Mouse (Mus musculus) erythroblast, adult 5-6 weeks (primary cell): ENCODE data around the gene Rem1. TPM values are rescaled to one million over a fixed set of nuclear protein-coding genes. Genes with fewer than 3 reads are reported as not detected.

ENCODE experiments used
- ATAC-seq: replicated peaks from 2 replicates; pipeline ENCODE4 v1.8.0; 2016; ENCODE audit warnings: moderate number of reproducible peaks, mild to moderate bottlenecking, moderate TSS enrichment, inconsistent platforms; ENCODE audit not compliant: poor library complexity, low FRiP score, severe bottlenecking
- total RNA-seq, 2 experiments: library from RNA; stranded (forward) in 1 of 2; stranded (reverse) in 1 of 2; fragments of 150-400 nt in 1 of 2; fragments of 200-764, 138-1000 nt in 1 of 2; gene quantifications; 2 replicates each; pipeline versions ENCODE4 v1.2.3 to v1.2.4; 2015 to 2017; ENCODE audit warnings: low replicate concordance in 2 of 2

Rem1 gene
- total RNA-seq (2015; ENCODE audit: low replicate concordance) (0.77 TPM in 1 of 2 replicates, not detected in the other), total RNA-seq (2017; ENCODE audit: low replicate concordance) (0.60 TPM in 1 of 2 replicates, not detected in the other)

GRCm38 (mm10) chr2:152626774-152627591 lies at the start of gene Rem1:
Rem1 (plus strand) TSS chr2:152626951.
- ATAC-seq: no peak

- ATAC-seq: no peak
These were observed 46.6 kb upstream of the Rem1 start, which contains the start of gene Defb19 for GRCm38 (mm10) chr2:152580107-152580506. Defb19 (minus strand) TSS chr2:152580312.

DNA sequence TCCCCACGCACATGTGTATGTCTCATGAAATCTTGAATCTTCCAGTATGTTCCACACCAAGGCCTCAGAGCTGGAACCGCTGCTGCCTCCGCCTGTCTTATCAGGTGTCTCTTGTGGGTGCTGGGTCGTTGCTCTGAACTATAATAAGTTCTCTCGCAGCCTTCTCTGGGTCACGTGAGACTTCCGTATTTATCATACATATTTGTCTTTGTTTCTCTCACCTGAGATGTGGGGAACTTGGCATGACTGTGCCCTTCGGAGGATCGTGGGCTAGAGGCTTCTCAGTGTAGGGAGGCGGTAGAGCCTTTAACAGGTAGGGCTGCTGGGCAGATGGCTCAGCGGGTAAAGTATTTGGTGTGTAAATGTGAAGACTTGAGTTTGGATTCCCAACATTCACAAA lies 46.1 kb upstream of the Rem1 start:
- ATAC-seq: no peak

GRCm38 (mm10) chr2:152586926-152587560 lies 39.7 kb upstream of the Rem1 start:
- no peak for ATAC-seq

GRCm38 (mm10) chr2:152588450-152588849 lies 38.3 kb upstream of the Rem1 start:
- ATAC-seq: no peak

- no peak for ATAC-seq
These were observed 37.7 kb upstream of the Rem1 start for GRCm38 (mm10) chr2:152589021-152589420.

GRCm38 (mm10) chr2:152599299-152599698 lies 27.5 kb upstream of the Rem1 start, which contains the start of gene Defb45:
Defb45 (minus strand) TSS chr2:152599399.
- ATAC-seq: no peak

- ATAC-seq: no peak
These were observed 26.7 kb upstream of the Rem1 start for GRCm38 (mm10) chr2:152600076-152600475.

DNA sequence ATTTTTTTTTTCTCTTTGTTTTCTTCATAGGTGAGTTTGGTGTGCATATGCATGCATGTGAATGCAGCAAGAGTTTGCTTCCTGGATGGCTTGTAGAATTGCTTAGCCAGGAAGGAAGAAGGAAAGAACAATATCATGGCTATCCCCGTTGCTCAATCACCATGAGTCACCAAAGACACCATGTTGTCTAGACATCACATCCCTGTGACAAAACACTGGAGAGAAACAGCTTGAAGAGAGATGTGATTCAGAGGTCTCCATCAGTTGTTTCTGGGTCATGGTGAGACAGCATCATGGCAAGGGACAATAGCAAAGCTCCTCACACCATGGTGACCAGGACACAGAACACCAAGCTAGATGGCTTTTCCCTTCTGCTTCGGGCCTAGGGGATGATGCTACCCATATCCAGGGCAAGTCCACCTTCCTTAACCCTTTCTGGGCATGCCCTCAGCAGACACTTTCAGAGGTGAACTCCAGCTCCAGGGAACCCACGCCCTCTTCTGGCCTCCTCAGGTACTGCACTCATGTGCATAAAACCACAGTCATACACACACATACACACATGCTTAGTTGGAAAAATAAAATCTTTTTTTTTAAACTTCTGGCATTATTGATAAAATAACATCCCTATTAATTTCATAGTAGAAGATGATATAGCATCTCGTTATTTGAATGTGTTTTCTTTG lies 25.3 kb upstream of the Rem1 start:
- no peak; the same call in 1 of the 2 replicates for ATAC-seq

DNA sequence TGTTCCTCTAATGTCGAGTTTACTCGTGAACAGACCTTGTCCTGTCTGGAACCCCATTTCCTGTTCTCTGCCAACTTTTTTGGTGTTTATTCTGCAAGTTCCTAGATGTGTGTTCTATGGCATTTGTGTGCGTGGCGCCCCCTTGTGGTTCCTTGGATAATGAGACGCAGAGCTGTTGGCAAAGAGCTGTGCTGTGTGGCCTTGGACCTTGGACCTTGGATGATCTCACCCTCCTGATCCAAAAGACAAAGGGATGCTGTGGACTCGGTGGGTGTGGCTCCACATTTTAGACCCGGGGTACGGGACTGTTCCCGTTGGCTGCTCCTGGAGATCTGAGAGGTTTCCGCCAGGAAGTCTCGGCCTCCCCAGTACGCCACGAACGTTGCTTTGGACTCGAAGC lies 22.7 kb upstream of the Rem1 start, which contains the start of gene Defb36:
Gene Defb36, plus strand, starts transcription at position 271 of the 400 bp plus-strand sequence.
- no peak for ATAC-seq

GRCm38 (mm10) chr2:152607746-152608145 lies 19.0 kb upstream of the Rem1 start:
- ATAC-seq: no peak

GRCm38 (mm10) chr2:152608719-152609118 lies 18.0 kb upstream of the Rem1 start:
- ATAC-seq: no peak

- no peak for ATAC-seq
These were observed 14.6 kb upstream of the Rem1 start for GRCm38 (mm10) chr2:152612193-152612592.

DNA sequence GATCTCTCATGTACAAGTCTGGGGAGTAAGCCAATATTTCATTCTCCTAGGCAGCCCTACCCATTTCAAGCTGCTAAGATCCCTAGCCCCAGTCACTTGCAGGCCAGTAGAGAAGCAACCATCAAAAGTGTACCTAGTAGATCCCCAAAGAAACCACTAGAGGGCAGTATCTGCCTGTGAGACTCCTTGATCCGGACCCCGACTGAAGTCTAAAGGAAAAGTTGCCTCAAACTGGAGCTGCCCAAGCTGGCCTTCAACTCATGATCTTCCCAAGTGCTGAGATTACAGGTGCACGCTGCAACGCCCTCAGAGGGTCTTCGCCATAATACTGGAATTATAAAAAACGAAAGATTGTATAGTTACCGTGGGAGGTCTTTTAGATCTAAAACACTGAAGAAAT lies 11.2 kb upstream of the Rem1 start:
- peak; percentile 77 for ATAC-seq

GRCm38 (mm10) chr2:152616470-152616869 lies 10.3 kb upstream of the Rem1 start:
- no peak for ATAC-seq

- no peak for ATAC-seq
These were observed 9.4 kb upstream of the Rem1 start for GRCm38 (mm10) chr2:152617374-152617773.

DNA sequence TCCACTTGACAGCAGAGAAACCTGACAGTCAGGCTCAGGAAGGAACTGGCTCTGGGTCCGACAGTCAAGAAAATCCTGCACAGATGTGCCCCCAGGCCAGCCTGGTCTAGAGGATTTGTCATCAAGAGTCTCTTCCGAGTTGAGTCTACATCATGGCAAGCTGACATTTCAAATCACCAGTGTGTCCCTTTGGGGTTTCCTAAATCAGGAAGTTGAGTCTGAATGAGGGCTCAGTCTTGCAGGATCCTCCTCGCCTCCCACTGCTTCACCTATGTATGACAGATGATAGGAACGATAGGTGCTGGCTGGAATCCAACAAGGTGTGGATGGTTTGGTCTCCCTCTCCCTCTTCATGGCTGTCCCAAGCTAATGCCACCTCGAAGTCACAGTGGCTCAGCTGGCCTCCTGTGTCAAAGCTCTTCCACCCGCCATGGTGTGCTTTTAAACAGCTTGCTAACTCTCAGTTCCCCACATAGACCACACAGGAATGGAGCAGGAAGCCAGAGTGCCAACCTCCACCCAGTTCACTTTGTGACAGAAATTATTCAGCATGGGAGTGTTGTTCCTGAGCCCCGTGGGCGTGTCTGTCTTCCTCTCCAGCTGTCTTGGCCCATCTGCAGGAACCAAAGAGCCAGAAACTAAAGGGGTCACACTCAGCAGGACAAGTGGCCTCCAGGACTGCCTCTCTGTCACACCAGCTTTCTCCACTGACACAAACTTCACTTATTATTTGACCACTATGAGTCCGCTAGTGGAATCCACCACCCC lies 6.2 kb upstream of the Rem1 start:
- no peak for ATAC-seq

DNA sequence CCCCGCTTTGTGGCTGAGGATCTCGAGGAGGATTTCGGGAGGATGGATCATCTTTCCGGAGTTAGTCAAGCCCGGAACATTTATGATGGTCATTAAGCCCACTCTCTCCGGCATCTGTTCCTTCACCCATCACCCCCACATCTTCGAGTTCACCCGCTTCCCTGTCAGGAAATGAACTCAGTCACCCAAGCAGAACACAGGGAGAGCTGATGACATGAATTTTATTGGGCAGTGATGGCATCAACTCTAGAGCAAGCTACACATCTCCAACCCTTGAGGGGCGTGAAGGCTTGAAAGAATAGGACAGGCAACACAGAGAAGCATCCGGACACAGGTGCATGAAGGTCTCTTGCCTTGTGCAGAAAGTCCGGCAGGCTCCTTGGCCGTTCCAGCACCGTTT lies 4.6 kb upstream of the Rem1 start:
- ATAC-seq: no peak

GRCm38 (mm10) chr2:152622953-152623352 lies 3.8 kb upstream of the Rem1 start, which contains the start of gene Defb25:
Defb25 (minus strand) TSS chr2:152623053.
- no peak for ATAC-seq

DNA sequence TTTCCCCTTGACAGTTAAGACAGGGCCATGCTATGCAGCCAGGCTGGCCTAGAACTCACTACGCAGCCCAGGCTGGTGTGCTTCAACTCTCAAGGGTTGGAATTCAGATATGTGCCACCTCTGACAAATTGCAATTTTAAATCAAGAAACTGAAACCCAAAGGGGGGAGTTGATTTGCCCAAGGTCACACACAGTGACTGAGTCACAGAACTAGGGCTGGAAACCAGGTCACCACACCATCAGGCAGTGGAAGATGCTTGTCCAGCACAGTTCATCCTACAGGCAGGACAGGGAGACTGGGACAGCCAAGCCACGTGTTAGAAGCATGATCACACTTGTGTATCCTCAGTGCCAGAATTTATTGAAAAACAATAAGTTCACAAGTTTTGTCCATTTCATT lies 2.2 kb upstream of the Rem1 start:
- no peak for ATAC-seq
